Mouse (Mus musculus) lung, postnatal 0 days (tissue): Measurements from ENCODE around the gene Cyp4a10.

ENCODE experiments used
- CTCF ChIP-seq: IDR thresholded peaks from 2 replicates; pipeline ENCODE4 v1.5.1; 2016; ENCODE audit warnings: antibody characterized with exemption, mild to moderate bottlenecking
- EP300 ChIP-seq: IDR thresholded peaks from 2 replicates; pipeline ENCODE4 v1.6.1; 2016; ENCODE audit warnings: antibody characterized with exemption, mild to moderate bottlenecking, control low read depth

DNA sequence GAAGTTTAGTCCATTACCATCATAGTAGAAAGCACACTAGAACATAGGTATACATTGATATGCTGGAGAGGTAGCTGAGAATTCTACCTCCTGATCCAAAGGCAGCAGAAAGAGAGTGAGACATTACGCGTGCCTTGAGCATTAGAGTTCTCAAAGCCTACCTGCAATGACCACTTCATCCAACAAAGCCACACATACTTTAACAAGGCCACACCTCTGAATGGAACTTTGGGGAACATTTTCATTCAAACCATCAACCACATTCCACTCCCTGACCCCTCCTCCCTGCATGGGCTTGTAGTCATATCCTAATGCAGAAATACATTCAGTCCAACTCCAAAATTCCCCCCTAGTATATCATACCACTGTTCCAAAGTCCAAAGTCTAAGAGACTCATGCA is 3.7 kb downstream of the Cyp4a10 start:
- TF ChIP-seq CTCF (no peak), EP300 (no peak)
